Mouse (Mus musculus): ENCODE measurements around the gene Ankub1. TPM values are rescaled to one million over a fixed set of nuclear protein-coding genes. Genes with fewer than 3 reads are reported as not detected.

Ankub1 gene
- polyA plus RNA-seq, 1 experiment from 2014 or later, result not detected

- ATAC-seq (replicated peaks; ENCODE audit: low FRiP score, low TSS enrichment, low read depth), result no peak
- Histone ChIP-seq H3K9me3 (ENCODE audit: control insufficient read depth, low read length) (no peaks in the 10 kb centered on the region), H3K4me2 (ENCODE audit: low read length) (no peak overlapping the region), H3K27me3 (replicated peaks; ENCODE audit: control insufficient read depth, insufficient read depth, low read length) (no peaks in the 10 kb centered on the region), H3K4me3 (ENCODE audit: low read depth, low read length) (no peak overlapping the region), H3K36me3 (ENCODE audit: control insufficient read depth, insufficient read depth, low read length) (peaks cover 10% of the 10 kb centered on the region), H3K27ac (ENCODE audit: low read depth) (no peak overlapping the region), H3K9ac (ENCODE audit: low read length) (no peak overlapping the region), H3K4me1 (replicated peaks; ENCODE audit: control insufficient read depth, insufficient read depth, low read length) (peaks cover 4% of the 10 kb centered on the region; the same call in 1 of the 2 replicates)
- DNase-seq (ENCODE audit: low spot score), result no peak
- WGBS, result 72% methylated on average over 3 of the region's 3 CpGs
Observed at GRCm38 (mm10) chr3:57653646-57654045, 39.0 kb downstream of the Ankub1 start.

GRCm38 (mm10) chr3:57652485-57652884, 40.1 kb downstream of the Ankub1 start:
- Histone ChIP-seq H3K4me2 (ENCODE audit: low read length) (no peak overlapping the region), H3K36me3 (ENCODE audit: control insufficient read depth, insufficient read depth, low read length) (peaks cover 14% of the 10 kb centered on the region), H3K4me1 (replicated peaks; ENCODE audit: control insufficient read depth, insufficient read depth, low read length) (peaks cover 4% of the 10 kb centered on the region; the same call in 1 of the 2 replicates), H3K27ac (ENCODE audit: low read depth) (no peak overlapping the region), H3K27me3 (replicated peaks; ENCODE audit: control insufficient read depth, insufficient read depth, low read length) (no peaks in the 10 kb centered on the region), H3K4me3 (ENCODE audit: low read depth, low read length) (no peak overlapping the region), H3K9ac (ENCODE audit: low read length) (no peak overlapping the region), H3K9me3 (ENCODE audit: control insufficient read depth, low read length) (no peaks in the 10 kb centered on the region)
- WGBS, result 84% methylated on average over 3 of the region's 3 CpGs
- no peak for ATAC-seq (replicated peaks; ENCODE audit: low FRiP score, low TSS enrichment, low read depth)
- DNase-seq (ENCODE audit: low spot score), result no peak

GRCm38 (mm10) chr3:57651865-57652259, 40.7 kb downstream of the Ankub1 start:
- WGBS, result 68% methylated on average over 3 of the region's 3 CpGs
- Histone ChIP-seq H3K4me1 (replicated peaks; ENCODE audit: control insufficient read depth, insufficient read depth, low read length) (peaks cover 4% of the 10 kb centered on the region; the same call in 1 of the 2 replicates), H3K4me2 (ENCODE audit: low read length) (peak overlapping the region; percentile 77), H3K9me3 (ENCODE audit: control insufficient read depth, low read length) (no peaks in the 10 kb centered on the region), H3K4me3 (ENCODE audit: low read depth, low read length) (peak overlapping the region; percentile 69), H3K27me3 (replicated peaks; ENCODE audit: control insufficient read depth, insufficient read depth, low read length) (no peaks in the 10 kb centered on the region), H3K27ac (ENCODE audit: low read depth) (no peak overlapping the region), H3K36me3 (ENCODE audit: control insufficient read depth, insufficient read depth, low read length) (peaks cover 14% of the 10 kb centered on the region), H3K9ac (ENCODE audit: low read length) (peak overlapping the region; percentile 86)
- DNase-seq (ENCODE audit: low spot score) (no peak), ATAC-seq (replicated peaks; ENCODE audit: low FRiP score, low TSS enrichment, low read depth) (peak; percentile 34; the same call in 1 of the 2 replicates)

GRCm38 (mm10) chr3:57651231-57651864, 41.3 kb downstream of the Ankub1 start, which contains the start of gene Commd2:
TSS of gene Commd2 (minus strand) at chr3:57651715.
- peak within 1 kb of the TSS; percentile 77 for H3K4me2 ChIP-seq (ENCODE audit: low read length)
- H3K36me3 ChIP-seq (ENCODE audit: control insufficient read depth, insufficient read depth, low read length), result peaks cover 19% of the 10 kb centered on the region
- peak within 1 kb of the TSS; percentile 77 for H3K27ac ChIP-seq (ENCODE audit: low read depth)
- DNase-seq (ENCODE audit: low spot score), result peak; percentile 99
- under 1% methylated on average over 42 of the region's 42 CpGs for WGBS
- no peaks in the 10 kb centered on the region for H3K9me3 ChIP-seq (ENCODE audit: control insufficient read depth, low read length)
- no peaks in the 10 kb centered on the region for H3K27me3 ChIP-seq (replicated peaks; ENCODE audit: control insufficient read depth, insufficient read depth, low read length)
- peak within 1 kb of the TSS; percentile 86 for H3K9ac ChIP-seq (ENCODE audit: low read length)
- H3K4me3 ChIP-seq (ENCODE audit: low read depth, low read length), result peak within 1 kb of the TSS; percentile 69
- H3K4me1 ChIP-seq (replicated peaks; ENCODE audit: control insufficient read depth, insufficient read depth, low read length), result peaks cover 4% of the 10 kb centered on the region; the same call in 1 of the 2 replicates
- ATAC-seq (replicated peaks; ENCODE audit: low FRiP score, low TSS enrichment, low read depth), result peak; percentile 97

- H3K36me3 ChIP-seq (ENCODE audit: control insufficient read depth, insufficient read depth, low read length), result peaks cover 23% of the 10 kb centered on the region
Observed at GRCm38 (mm10) chr3:57643191-57643590, 49.4 kb downstream of the Ankub1 start.

GRCm38 (mm10) chr3:57637596-57637995, 55.0 kb downstream of the Ankub1 start:
- no peaks in the 10 kb centered on the region for H3K9me3 ChIP-seq (ENCODE audit: control insufficient read depth, low read length)
- no peak overlapping the region for H3K27ac ChIP-seq (ENCODE audit: low read depth)
- H3K36me3 ChIP-seq (ENCODE audit: control insufficient read depth, insufficient read depth, low read length), result no peaks in the 10 kb centered on the region
- WGBS, result 58% methylated on average over 6 of the region's 6 CpGs
- no peak overlapping the region for H3K4me2 ChIP-seq (ENCODE audit: low read length)
- no peak overlapping the region for H3K4me3 ChIP-seq (ENCODE audit: low read depth, low read length)
- DNase-seq (ENCODE audit: low spot score) (no peak), ATAC-seq (replicated peaks; ENCODE audit: low FRiP score, low TSS enrichment, low read depth) (no peak)
- no peaks in the 10 kb centered on the region for H3K27me3 ChIP-seq (replicated peaks; ENCODE audit: control insufficient read depth, insufficient read depth, low read length)
- H3K4me1 ChIP-seq (replicated peaks; ENCODE audit: control insufficient read depth, insufficient read depth, low read length), result no peaks in the 10 kb centered on the region
- no peak overlapping the region for H3K9ac ChIP-seq (ENCODE audit: low read length)

More at GRCm38 (mm10) chr3:57643191-57643590, 49.4 kb downstream of the Ankub1 start:
- 94% methylated on average over 6 of the region's 6 CpGs for WGBS
- Histone ChIP-seq H3K9ac (ENCODE audit: low read length) (no peak overlapping the region), H3K4me1 (replicated peaks; ENCODE audit: control insufficient read depth, insufficient read depth, low read length) (no peaks in the 10 kb centered on the region), H3K4me2 (ENCODE audit: low read length) (no peak overlapping the region), H3K9me3 (ENCODE audit: control insufficient read depth, low read length) (no peaks in the 10 kb centered on the region), H3K4me3 (ENCODE audit: low read depth, low read length) (no peak overlapping the region), H3K27ac (ENCODE audit: low read depth) (no peak overlapping the region), H3K27me3 (replicated peaks; ENCODE audit: control insufficient read depth, insufficient read depth, low read length) (no peaks in the 10 kb centered on the region)
- ATAC-seq (replicated peaks; ENCODE audit: low FRiP score, low TSS enrichment, low read depth), result no peak
- DNase-seq (ENCODE audit: low spot score), result no peak

GRCm38 (mm10) chr3:57634763-57635487, 57.7 kb downstream of the Ankub1 start:
- DNase-seq (ENCODE audit: low spot score) (no peak), ATAC-seq (replicated peaks; ENCODE audit: low FRiP score, low TSS enrichment, low read depth) (no peak)
- Histone ChIP-seq H3K9ac (ENCODE audit: low read length) (no peak overlapping the region), H3K27ac (ENCODE audit: low read depth) (no peak overlapping the region), H3K27me3 (replicated peaks; ENCODE audit: control insufficient read depth, insufficient read depth, low read length) (no peaks in the 10 kb centered on the region), H3K36me3 (ENCODE audit: control insufficient read depth, insufficient read depth, low read length) (no peaks in the 10 kb centered on the region), H3K4me2 (ENCODE audit: low read length) (no peak overlapping the region), H3K4me1 (replicated peaks; ENCODE audit: control insufficient read depth, insufficient read depth, low read length) (no peaks in the 10 kb centered on the region), H3K4me3 (ENCODE audit: low read depth, low read length) (no peak overlapping the region), H3K9me3 (ENCODE audit: control insufficient read depth, low read length) (no peaks in the 10 kb centered on the region)
- 77% methylated on average over 3 of the region's 3 CpGs for WGBS

- no peak overlapping the region for H3K4me2 ChIP-seq (ENCODE audit: low read length)
- ATAC-seq (replicated peaks; ENCODE audit: low FRiP score, low TSS enrichment, low read depth), result no peak
- no peak overlapping the region for H3K4me3 ChIP-seq (ENCODE audit: low read depth, low read length)
- H3K4me1 ChIP-seq (replicated peaks; ENCODE audit: control insufficient read depth, insufficient read depth, low read length), result no peaks in the 10 kb centered on the region
- no peaks in the 10 kb centered on the region for H3K36me3 ChIP-seq (ENCODE audit: control insufficient read depth, insufficient read depth, low read length)
- DNase-seq (ENCODE audit: low spot score), result no peak
- no peaks in the 10 kb centered on the region for H3K9me3 ChIP-seq (ENCODE audit: control insufficient read depth, low read length)
- 71% methylated on average over 11 of the region's 11 CpGs for WGBS
- H3K27ac ChIP-seq (ENCODE audit: low read depth), result no peak overlapping the region
- no peak overlapping the region for H3K9ac ChIP-seq (ENCODE audit: low read length)
- H3K27me3 ChIP-seq (replicated peaks; ENCODE audit: control insufficient read depth, insufficient read depth, low read length), result no peaks in the 10 kb centered on the region
Observed at GRCm38 (mm10) chr3:57626954-57627513, 65.6 kb downstream of the Ankub1 start.
